Mouse (Mus musculus): ENCODE results near the gene Zbed5.

DNA sequence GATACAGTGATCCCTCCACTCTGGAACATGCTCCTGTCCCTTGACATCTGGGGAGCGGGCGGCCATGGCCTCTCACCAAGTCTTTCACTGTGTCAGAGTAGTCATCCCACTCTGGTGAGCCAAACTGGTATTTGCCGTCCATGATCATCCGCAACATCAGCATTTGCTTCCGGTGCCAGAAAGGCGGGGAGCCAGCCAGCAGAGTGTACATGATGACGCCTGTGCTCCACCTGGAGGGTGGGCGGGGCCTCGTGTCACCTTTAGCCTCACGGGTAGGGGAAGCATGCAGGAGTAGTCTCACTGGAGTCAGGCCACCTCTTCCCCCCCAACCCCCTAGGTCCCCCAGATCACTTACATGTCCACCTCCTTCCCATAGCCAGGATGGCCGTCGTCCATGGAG is 29.7 kb upstream of the Zbed5 start:
- no peak for TF ChIP-seq CTCF (IDR thresholded peaks at IDR 0.05; ENCODE audit: low read depth)
- no peak for TF ChIP-seq EP300 (IDR thresholded peaks at IDR 0.05; ENCODE audit: low read depth)
